Mouse (Mus musculus): ENCODE data around the gene Gria1.

GRCm38 (mm10) chr11:57042057-57042456 lies 30.9 kb downstream of the Gria1 start:
- no peak for TF ChIP-seq CTCF (IDR thresholded peaks at IDR 0.05; ENCODE audit: control insufficient read depth, insufficient read depth, low read length)
- no peak for TF ChIP-seq POLR2A (IDR thresholded peaks at IDR 0.05; ENCODE audit: borderline replicate concordance, control insufficient read depth, low read depth, low read length)

Data from bone marrow, adult 2 months (tissue).